Mouse (Mus musculus): Measurements from ENCODE around the gene Jph2.

DNA sequence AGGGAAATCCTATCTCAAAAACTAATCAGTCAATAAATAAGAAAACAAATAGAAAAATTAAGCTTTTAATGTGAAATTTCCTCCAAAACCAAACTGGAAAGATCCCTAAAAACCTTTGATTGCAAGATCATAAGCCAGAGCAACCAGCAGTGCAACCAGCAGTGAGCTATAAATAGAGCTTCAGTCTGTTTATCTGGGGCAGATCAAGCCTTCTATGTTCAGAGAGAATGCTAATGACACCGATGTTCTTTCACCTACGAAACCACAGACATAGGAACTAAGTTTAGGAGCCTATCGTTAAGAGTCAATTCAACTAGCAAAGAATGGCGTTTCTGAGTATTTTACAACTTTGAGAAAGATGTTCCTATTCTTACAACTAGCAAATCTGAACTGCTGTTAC is 14.0 kb upstream of the Jph2 start:
- TF ChIP-seq GATA1 (IDR thresholded peaks at IDR 0.05; ENCODE audit: borderline replicate concordance, low read length) = no peak
- TF ChIP-seq FLI1 (IDR thresholded peaks at IDR 0.05; ENCODE audit: low read length) = no peak

Measured in megakaryocyte, embryonic 14.5 days (primary cell).